Mouse (Mus musculus): ENCODE data around the gene Kirrel.

DNA sequence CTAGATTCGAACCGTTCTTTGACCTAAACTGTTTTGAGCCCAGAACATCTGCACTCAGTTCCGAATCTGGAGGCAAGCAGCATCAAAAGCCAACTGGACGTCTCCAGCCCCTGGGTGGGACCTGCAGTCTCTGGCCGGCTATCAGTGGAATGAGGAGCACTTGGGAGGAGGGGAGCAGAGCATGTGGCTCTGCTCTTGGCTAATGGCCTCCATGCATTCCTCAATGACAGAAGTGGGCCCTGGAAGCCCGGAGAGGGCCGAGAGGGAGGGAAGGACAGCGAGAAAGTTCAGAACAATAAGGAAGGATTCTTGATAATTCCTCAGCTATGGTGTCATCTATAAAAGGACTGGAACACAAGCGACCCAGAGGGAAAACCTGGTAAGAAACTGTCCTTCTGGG, 59.7 kb downstream of the Kirrel start:
- TF ChIP-seq CTCF (IDR thresholded peaks at IDR 0.05; ENCODE audit: borderline replicate concordance, extremely low read depth, insufficient read depth, insufficient read length) = no peak
- TF ChIP-seq POLR2A (IDR thresholded peaks at IDR 0.05; ENCODE audit: borderline replicate concordance, extremely low read depth, insufficient read depth, insufficient read length, poor library complexity, severe bottlenecking) = no peak
